Mouse (Mus musculus) stomach, embryonic 15.5 days (tissue): ENCODE measurements around the gene Cdk5. TPM values are rescaled to one million over a fixed set of nuclear protein-coding genes. Genes with fewer than 3 reads are reported as not detected.

Experiments used
- ATAC-seq: fragments of 200-750 bp; cut with Nextera tagmentation; 2 replicates; pipeline ENCODE4 v1.8.0; 2017; ENCODE audit warnings: low read depth, moderate number of reproducible peaks, moderate TSS enrichment; ENCODE audit not compliant: insufficient read depth, low FRiP score
- H3K27ac ChIP-seq: fragments of 300-500 bp; sonication (generic); 2 replicates; pipeline ENCODE4 v1.5.1; 2015; ENCODE audit warnings: mild to moderate bottlenecking, inconsistent platforms
- H3K27me3 ChIP-seq: fragments of 300-500 bp; sonication (generic); replicated peaks from 2 replicates; pipeline ENCODE4 v1.6.1; 2015; ENCODE audit warnings: inconsistent platforms
- H3K36me3 ChIP-seq: fragments of 300-500 bp; sonication (generic); 2 replicates; pipeline ENCODE4 v1.6.1; 2015; ENCODE audit warnings: inconsistent platforms
- H3K4me1 ChIP-seq: fragments of 300-500 bp; sonication (generic); 2 replicates; pipeline ENCODE4 v1.6.1; 2015; ENCODE audit warnings: inconsistent platforms
- H3K4me2 ChIP-seq: fragments of 300-500 bp; sonication (generic); 2 replicates; pipeline ENCODE4 v1.6.1; 2015; ENCODE audit warnings: mild to moderate bottlenecking, inconsistent platforms
- H3K4me3 ChIP-seq: fragments of 300-500 bp; sonication (generic); replicated peaks from 2 replicates; pipeline ENCODE4 v1.5.1; 2015; ENCODE audit warnings: inconsistent platforms
- H3K9ac ChIP-seq: fragments of 300-500 bp; sonication (generic); 2 replicates; pipeline ENCODE4 v1.6.1; 2015; ENCODE audit warnings: inconsistent platforms
- H3K9me3 ChIP-seq: fragments of 300-500 bp; sonication (generic); 2 replicates; pipeline ENCODE4 v1.6.1; 2016; ENCODE audit warnings: inconsistent platforms
- WGBS: fragments of 180-500 bp; shearing (Covaris S2); methylation state at CpG from one replicate; pipeline ENCODE4 v1.1.7; 2015; 5-methylcytosine and 5-hydroxymethylcytosine counted together
- polyA plus RNA-seq: library from polyadenylated mRNA; unstranded; fragments of >200 nt; fragmentation: Nextera tagmentation; extraction: Ambion mirVana; gene quantifications from 2 replicates; pipeline ENCODE4 v1.2.1, GENCODE M21; 2015

Gene Cdk5
- polyA plus RNA-seq, 1 experiment from 2014 or later, result 37.3 TPM

- ATAC-seq, result peak; percentile 90
Observed at GRCm38 (mm10) chr5:24383026-24383859, 40.1 kb downstream of the Cdk5 start.

GRCm38 (mm10) chr5:24381988-24382387 is 41.3 kb downstream of the Cdk5 start:
- Histone ChIP-seq H3K4me2 (no peak overlapping the region), H3K36me3 (no peaks in the 10 kb centered on the region), H3K4me3 (no peak overlapping the region), H3K27ac (no peak overlapping the region), H3K9me3 (no peaks in the 10 kb centered on the region), H3K27me3 (peaks cover 23% of the 10 kb centered on the region), H3K9ac (no peak overlapping the region), H3K4me1 (peaks cover 9% of the 10 kb centered on the region; the same call in 1 of the 2 replicates)
- ATAC-seq, result no peak
- 51% methylated on average over 2 of the region's 2 CpGs for WGBS

More at GRCm38 (mm10) chr5:24383026-24383859, 40.1 kb downstream of the Cdk5 start:
- Histone ChIP-seq H3K4me3 (peak overlapping the region; percentile 39), H3K36me3 (no peaks in the 10 kb centered on the region), H3K4me1 (peaks cover 21% of the 10 kb centered on the region), H3K4me2 (peak overlapping the region; percentile 63), H3K27me3 (peaks cover 27% of the 10 kb centered on the region), H3K27ac (peak overlapping the region; percentile 17; the same call in 1 of the 2 replicates), H3K9me3 (no peaks in the 10 kb centered on the region), H3K9ac (peak overlapping the region; percentile 33; the same call in 1 of the 2 replicates)
- WGBS, result 1% methylated on average over 34 of the region's 34 CpGs

GRCm38 (mm10) chr5:24381486-24381885 is 41.8 kb downstream of the Cdk5 start:
- Histone ChIP-seq H3K27me3 (peaks cover 18% of the 10 kb centered on the region), H3K9ac (no peak overlapping the region), H3K4me1 (peaks cover 9% of the 10 kb centered on the region; the same call in 1 of the 2 replicates), H3K4me3 (no peak overlapping the region), H3K9me3 (no peaks in the 10 kb centered on the region), H3K36me3 (no peaks in the 10 kb centered on the region), H3K27ac (no peak overlapping the region), H3K4me2 (no peak overlapping the region)
- ATAC-seq, result no peak
- 61% methylated on average over 6 of the region's 6 CpGs for WGBS

DNA sequence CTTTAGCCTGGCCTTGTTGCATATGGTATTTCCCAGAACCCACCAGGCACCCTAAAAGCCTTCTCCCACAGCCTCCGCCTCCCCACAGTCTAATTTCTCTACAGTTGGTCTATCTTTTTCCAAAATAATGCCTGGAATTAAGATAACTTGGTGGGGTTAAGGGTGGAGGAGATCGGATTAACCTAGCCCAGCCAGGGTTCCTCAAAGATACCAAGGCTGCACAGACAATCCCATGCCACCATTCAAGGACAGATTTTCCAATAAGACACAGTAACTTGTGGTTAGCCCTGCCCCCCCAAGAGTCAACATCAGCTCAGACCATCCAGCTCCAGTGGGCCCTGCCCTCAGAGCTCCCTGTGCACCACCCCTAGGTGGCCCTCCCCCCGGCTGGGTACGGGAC is 42.8 kb downstream of the Cdk5 start:
- peaks cover 8% of the 10 kb centered on the region; the same call in 1 of the 2 replicates for H3K27me3 ChIP-seq

GRCm38 (mm10) chr5:24379501-24379900 is 43.8 kb downstream of the Cdk5 start:
- Histone ChIP-seq H3K27ac (no peak overlapping the region), H3K36me3 (no peaks in the 10 kb centered on the region), H3K4me3 (no peak overlapping the region), H3K9ac (no peak overlapping the region), H3K4me2 (no peak overlapping the region), H3K9me3 (no peaks in the 10 kb centered on the region), H3K27me3 (0 out of 2 replicates have a peak, but pooled peaks cover 3% of the 10 kb centered on the region), H3K4me1 (peaks cover 13% of the 10 kb centered on the region)
- 57% methylated on average over 4 of the region's 4 CpGs for WGBS
- ATAC-seq, result no peak

More for the DNA sequence above, 42.8 kb downstream of the Cdk5 start:
- Histone ChIP-seq H3K4me1 (peaks cover 9% of the 10 kb centered on the region; the same call in 1 of the 2 replicates), H3K36me3 (no peaks in the 10 kb centered on the region), H3K9me3 (no peaks in the 10 kb centered on the region), H3K4me3 (no peak overlapping the region), H3K4me2 (no peak overlapping the region), H3K27ac (no peak overlapping the region), H3K9ac (no peak overlapping the region)
- ATAC-seq, result no peak
- 87% methylated on average over 4 of the region's 4 CpGs for WGBS

- H3K27me3 ChIP-seq, result 0 out of 2 replicates have a peak, but pooled peaks cover 3% of the 10 kb centered on the region
- H3K36me3 ChIP-seq, result no peaks in the 10 kb centered on the region
- no peak overlapping the region for H3K27ac ChIP-seq
- H3K4me1 ChIP-seq, result peaks cover 15% of the 10 kb centered on the region
- H3K4me2 ChIP-seq, result no peak overlapping the region
- H3K9me3 ChIP-seq, result no peaks in the 10 kb centered on the region
- no peak overlapping the region for H3K4me3 ChIP-seq
- no peak overlapping the region for H3K9ac ChIP-seq
- WGBS, result 85% methylated on average over 2 of the region's 2 CpGs
- ATAC-seq, result no peak
Observed at GRCm38 (mm10) chr5:24378700-24379099, 44.6 kb downstream of the Cdk5 start.

- no peak for ATAC-seq
- no peaks in the 10 kb centered on the region for H3K36me3 ChIP-seq
- WGBS, result 49% methylated on average over 7 of the region's 7 CpGs
- H3K27me3 ChIP-seq, result 0 out of 2 replicates have a peak, but pooled peaks cover 3% of the 10 kb centered on the region
- H3K4me2 ChIP-seq, result no peak overlapping the region
- H3K4me3 ChIP-seq, result no peak overlapping the region
- H3K9me3 ChIP-seq, result no peaks in the 10 kb centered on the region
- no peak overlapping the region for H3K27ac ChIP-seq
- H3K9ac ChIP-seq, result no peak overlapping the region
- peaks cover 10% of the 10 kb centered on the region for H3K4me1 ChIP-seq
Observed at GRCm38 (mm10) chr5:24374666-24375328, 48.5 kb downstream of the Cdk5 start.

GRCm38 (mm10) chr5:24374216-24374615 is 49.1 kb downstream of the Cdk5 start:
- H3K27ac ChIP-seq, result 0 out of 2 replicates have a peak overlapping the region, but pooled peaks have one; percentile 31
- H3K9me3 ChIP-seq, result no peaks in the 10 kb centered on the region
- no peak overlapping the region for H3K9ac ChIP-seq
- H3K4me1 ChIP-seq, result peaks cover 10% of the 10 kb centered on the region
- H3K4me3 ChIP-seq, result no peak overlapping the region
- H3K36me3 ChIP-seq, result no peaks in the 10 kb centered on the region
- no peak for ATAC-seq
- H3K27me3 ChIP-seq, result 0 out of 2 replicates have a peak, but pooled peaks cover 3% of the 10 kb centered on the region
- WGBS, result 27% methylated on average over 6 of the region's 6 CpGs
- H3K4me2 ChIP-seq, result no peak overlapping the region; the same call in 1 of the 2 replicates

GRCm38 (mm10) chr5:24373807-24374206 is 49.5 kb downstream of the Cdk5 start:
- 0 out of 2 replicates have a peak, but pooled peaks cover 3% of the 10 kb centered on the region for H3K27me3 ChIP-seq
- WGBS, result 73% methylated on average over 5 of the region's 5 CpGs
- H3K36me3 ChIP-seq, result no peaks in the 10 kb centered on the region
- H3K27ac ChIP-seq, result 0 out of 2 replicates have a peak overlapping the region, but pooled peaks have one; percentile 31
- ATAC-seq, result no peak
- no peak overlapping the region; the same call in 1 of the 2 replicates for H3K4me2 ChIP-seq
- peaks cover 10% of the 10 kb centered on the region for H3K4me1 ChIP-seq
- no peaks in the 10 kb centered on the region for H3K9me3 ChIP-seq
- H3K4me3 ChIP-seq, result no peak overlapping the region
- no peak overlapping the region for H3K9ac ChIP-seq

GRCm38 (mm10) chr5:24369767-24370166 is 53.6 kb downstream of the Cdk5 start:
- 88% methylated on average over 9 of the region's 9 CpGs for WGBS
- Histone ChIP-seq H3K4me3 (no peak overlapping the region), H3K9ac (no peak overlapping the region), H3K4me2 (no peak overlapping the region), H3K9me3 (no peaks in the 10 kb centered on the region), H3K27ac (no peak overlapping the region), H3K4me1 (peaks cover 7% of the 10 kb centered on the region), H3K36me3 (no peaks in the 10 kb centered on the region), H3K27me3 (no peaks in the 10 kb centered on the region)
- ATAC-seq, result peak; percentile 47; the same call in 1 of the 2 replicates
